Mouse (Mus musculus): Measurements from ENCODE around the gene H2-Q10. TPM values are rescaled to one million over a fixed set of nuclear protein-coding genes. Genes with fewer than 3 reads are reported as not detected.
"Not testable (repeated sequence)": the region's sequence is repeated elsewhere in the genome, so short reads cannot be mapped to it uniquely, and the experiment has no call there.

H2-Q10 gene
- polyA plus RNA-seq, 1 experiment, result 12.9 TPM

GRCm38 (mm10) chr17:35465651-35466050 lies 4.2 kb upstream of the H2-Q10 start:
- H3K4me1 ChIP-seq (ENCODE audit: control insufficient read depth, insufficient read depth, low read length); H3K4me3 ChIP-seq (replicated peaks; ENCODE audit: extremely low read depth, low read depth, low read length); DNase-seq: not testable (repeated sequence)
- peak; percentile 58 for TF ChIP-seq CTCF (IDR thresholded peaks at IDR 0.05; ENCODE audit: insufficient read depth, low read length)
- 7% methylated on average over 8 of the region's 8 CpGs for WGBS

GRCm38 (mm10) chr17:35468936-35469335 lies 953 bp upstream of the H2-Q10 start:
- not testable (repeated sequence) for DNase-seq; H3K4me1 ChIP-seq (ENCODE audit: control insufficient read depth, insufficient read depth, low read length); H3K4me3 ChIP-seq (replicated peaks; ENCODE audit: extremely low read depth, low read depth, low read length)
- WGBS, result 45% methylated on average over 3 of the region's 3 CpGs

GRCm38 (mm10) chr17:35484066-35484465 lies 14.2 kb downstream of the H2-Q10 start:
- TF ChIP-seq POLR2A (IDR thresholded peaks at IDR 0.05; ENCODE audit: borderline replicate concordance, extremely low read depth, low read depth, low read length) (no peak), CTCF (IDR thresholded peaks at IDR 0.05; ENCODE audit: insufficient read depth, low read length) (peak; percentile 88)
- peak; percentile 45 for DNase-seq
- WGBS, result under 1% methylated on average over 9 of the region's 9 CpGs
- Histone ChIP-seq H3K4me1 (ENCODE audit: control insufficient read depth, insufficient read depth, low read length) (no peaks in the 10 kb centered on the region), H3K4me3 (replicated peaks; ENCODE audit: extremely low read depth, low read depth, low read length) (no peak overlapping the region)

GRCm38 (mm10) chr17:35485702-35486101 lies 15.8 kb downstream of the H2-Q10 start:
- H3K4me1 ChIP-seq (ENCODE audit: control insufficient read depth, insufficient read depth, low read length), result no peaks in the 10 kb centered on the region
- WGBS, result 24% methylated on average over 4 of the region's 4 CpGs
- TF ChIP-seq POLR2A (IDR thresholded peaks at IDR 0.05; ENCODE audit: borderline replicate concordance, extremely low read depth, low read depth, low read length) (no peak), CTCF (IDR thresholded peaks at IDR 0.05; ENCODE audit: insufficient read depth, low read length) (no peak)
- no peak for DNase-seq
- H3K4me3 ChIP-seq (replicated peaks; ENCODE audit: extremely low read depth, low read depth, low read length), result no peak overlapping the region

- H3K4me3 ChIP-seq (replicated peaks; ENCODE audit: extremely low read depth, low read depth, low read length), result no peak overlapping the region
- TF ChIP-seq CTCF (IDR thresholded peaks at IDR 0.05; ENCODE audit: insufficient read depth, low read length), result no peak
- TF ChIP-seq POLR2A (IDR thresholded peaks at IDR 0.05; ENCODE audit: borderline replicate concordance, extremely low read depth, low read depth, low read length), result no peak
- H3K4me1 ChIP-seq (ENCODE audit: control insufficient read depth, insufficient read depth, low read length), result no peaks in the 10 kb centered on the region
- WGBS, result 45% methylated on average over 10 of the region's 10 CpGs
- DNase-seq, result no peak
These were observed 16.8 kb downstream of the H2-Q10 start for GRCm38 (mm10) chr17:35486726-35487125.

- WGBS, result 93% methylated on average over 2 of the region's 2 CpGs
- no peak for TF ChIP-seq POLR2A (IDR thresholded peaks at IDR 0.05; ENCODE audit: borderline replicate concordance, extremely low read depth, low read depth, low read length)
- TF ChIP-seq CTCF (IDR thresholded peaks at IDR 0.05; ENCODE audit: insufficient read depth, low read length), result no peak
- Histone ChIP-seq H3K4me3 (replicated peaks; ENCODE audit: extremely low read depth, low read depth, low read length) (no peak overlapping the region), H3K4me1 (ENCODE audit: control insufficient read depth, insufficient read depth, low read length) (no peaks in the 10 kb centered on the region)
- DNase-seq, result no peak
These were observed 18.2 kb downstream of the H2-Q10 start for GRCm38 (mm10) chr17:35488041-35488440.

GRCm38 (mm10) chr17:35490320-35490719 lies 20.4 kb downstream of the H2-Q10 start:
- no peak for DNase-seq
- TF ChIP-seq CTCF (IDR thresholded peaks at IDR 0.05; ENCODE audit: insufficient read depth, low read length) (no peak), POLR2A (IDR thresholded peaks at IDR 0.05; ENCODE audit: borderline replicate concordance, extremely low read depth, low read depth, low read length) (no peak)
- Histone ChIP-seq H3K4me3 (replicated peaks; ENCODE audit: extremely low read depth, low read depth, low read length) (no peak overlapping the region), H3K4me1 (ENCODE audit: control insufficient read depth, insufficient read depth, low read length) (no peaks in the 10 kb centered on the region)
- 66% methylated on average over 5 of the region's 5 CpGs for WGBS

- no peak overlapping the region for H3K4me3 ChIP-seq (replicated peaks; ENCODE audit: extremely low read depth, low read depth, low read length)
- no peak for TF ChIP-seq POLR2A (IDR thresholded peaks at IDR 0.05; ENCODE audit: borderline replicate concordance, extremely low read depth, low read depth, low read length)
- no peak for TF ChIP-seq CTCF (IDR thresholded peaks at IDR 0.05; ENCODE audit: insufficient read depth, low read length)
- no peak for DNase-seq
- WGBS, result 87% methylated on average over 7 of the region's 7 CpGs
- H3K4me1 ChIP-seq (ENCODE audit: control insufficient read depth, insufficient read depth, low read length), result no peaks in the 10 kb centered on the region
These were observed 27.2 kb downstream of the H2-Q10 start for GRCm38 (mm10) chr17:35497124-35497523.

- Histone ChIP-seq H3K4me1 (ENCODE audit: control insufficient read depth, insufficient read depth, low read length) (no peaks in the 10 kb centered on the region), H3K4me3 (replicated peaks; ENCODE audit: extremely low read depth, low read depth, low read length) (no peak overlapping the region)
- WGBS, result 18% methylated on average over 6 of the region's 6 CpGs
- no peak for TF ChIP-seq POLR2A (IDR thresholded peaks at IDR 0.05; ENCODE audit: borderline replicate concordance, extremely low read depth, low read depth, low read length)
- TF ChIP-seq CTCF (IDR thresholded peaks at IDR 0.05; ENCODE audit: insufficient read depth, low read length), result no peak
- DNase-seq, result no peak
These were observed 32.3 kb downstream of the H2-Q10 start for GRCm38 (mm10) chr17:35502226-35502625.

- TF ChIP-seq CTCF (IDR thresholded peaks at IDR 0.05; ENCODE audit: insufficient read depth, low read length), result no peak
- TF ChIP-seq POLR2A (IDR thresholded peaks at IDR 0.05; ENCODE audit: borderline replicate concordance, extremely low read depth, low read depth, low read length), result no peak
- no peak for DNase-seq
- Histone ChIP-seq H3K4me1 (ENCODE audit: control insufficient read depth, insufficient read depth, low read length) (no peaks in the 10 kb centered on the region), H3K4me3 (replicated peaks; ENCODE audit: extremely low read depth, low read depth, low read length) (no peak overlapping the region)
- WGBS, result 65% methylated on average over 5 of the region's 5 CpGs
These were observed 32.9 kb downstream of the H2-Q10 start for GRCm38 (mm10) chr17:35502762-35503161.

GRCm38 (mm10) chr17:35503849-35504248 lies 34.0 kb downstream of the H2-Q10 start:
- TF ChIP-seq POLR2A (IDR thresholded peaks at IDR 0.05; ENCODE audit: borderline replicate concordance, extremely low read depth, low read depth, low read length) (no peak), CTCF (IDR thresholded peaks at IDR 0.05; ENCODE audit: insufficient read depth, low read length) (no peak)
- H3K4me3 ChIP-seq (replicated peaks; ENCODE audit: extremely low read depth, low read depth, low read length), result no peak overlapping the region
- 45% methylated on average over 5 of the region's 5 CpGs for WGBS
- H3K4me1 ChIP-seq (ENCODE audit: control insufficient read depth, insufficient read depth, low read length), result no peaks in the 10 kb centered on the region
- no peak for DNase-seq

Data from lung, adult 2 months (tissue).